Mouse (Mus musculus): ENCODE results near the gene Txndc9. TPM values are rescaled to one million over a fixed set of nuclear protein-coding genes. Genes with fewer than 3 reads are reported as not detected.
A peak's percentile ranks its signal among the peaks of the same experiment; 100 is the strongest.

Gene Txndc9
- total and polyA plus RNA-seq, 2 experiments from 2014 or later, result 34.4 to 112 TPM

GRCm38 (mm10) chr1:37968746-37969145, 28.9 kb downstream of the Txndc9 start:
- Histone ChIP-seq H3K27ac (ENCODE audit: low read depth, low read length) (no peak overlapping the region), H3K36me3 (ENCODE audit: insufficient read depth, low read length) (no peaks in the 10 kb centered on the region), H3K4me1 (ENCODE audit: insufficient read depth, low read length) (no peaks in the 10 kb centered on the region), H3K9me3 (ENCODE audit: low read length) (no peaks in the 10 kb centered on the region), H3K4me2 (ENCODE audit: low read depth, low read length, poor library complexity, severe bottlenecking) (no peak overlapping the region), H3K27me3 (ENCODE audit: insufficient read depth, low read length) (no peaks in the 10 kb centered on the region), H3K9ac (replicated peaks; ENCODE audit: low read length, poor library complexity, severe bottlenecking) (no peak overlapping the region), H3K4me3 (ENCODE audit: low read depth, low read length) (no peak overlapping the region)
- TF ChIP-seq CTCF (IDR thresholded peaks at IDR 0.05), result no peak
- WGBS, result 85% methylated on average over 6 of the region's 6 CpGs
- DNase-seq (ENCODE audit: low spot score) (no peak), ATAC-seq (ENCODE audit: low FRiP score) (no peak)

DNA sequence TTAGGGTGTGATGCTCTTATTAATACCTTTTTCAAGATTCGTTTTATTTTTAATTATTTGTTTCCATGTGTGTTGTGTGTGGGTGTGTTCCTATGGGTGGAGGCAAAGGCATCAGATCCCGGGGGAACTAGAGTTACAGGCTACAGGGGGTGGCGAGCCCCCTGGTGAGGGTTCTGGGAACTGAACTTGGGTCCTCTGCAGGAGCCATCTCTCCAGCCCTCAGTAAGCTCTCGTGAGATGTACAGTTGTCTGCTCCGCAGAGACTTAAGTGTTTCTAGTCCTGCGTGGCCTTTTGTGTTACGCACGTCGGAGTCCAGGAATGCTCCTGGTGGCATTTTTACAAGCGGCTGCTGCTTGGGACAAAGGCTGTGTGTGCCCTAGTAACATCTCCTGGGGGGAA, 32.1 kb downstream of the Txndc9 start:
- Histone ChIP-seq H3K4me1 (ENCODE audit: insufficient read depth, low read length) (no peaks in the 10 kb centered on the region), H3K27me3 (ENCODE audit: insufficient read depth, low read length) (no peaks in the 10 kb centered on the region), H3K9me3 (ENCODE audit: low read length) (no peaks in the 10 kb centered on the region), H3K4me3 (ENCODE audit: low read depth, low read length) (no peak overlapping the region), H3K27ac (ENCODE audit: low read depth, low read length) (no peak overlapping the region), H3K9ac (replicated peaks; ENCODE audit: low read length, poor library complexity, severe bottlenecking) (no peak overlapping the region), H3K4me2 (ENCODE audit: low read depth, low read length, poor library complexity, severe bottlenecking) (no peak overlapping the region), H3K36me3 (ENCODE audit: insufficient read depth, low read length) (no peaks in the 10 kb centered on the region)
- WGBS, result 63% methylated on average over 10 of the region's 10 CpGs
- no peak for ATAC-seq (ENCODE audit: low FRiP score)
- DNase-seq (ENCODE audit: low spot score), result no peak
- TF ChIP-seq CTCF (IDR thresholded peaks at IDR 0.05), result no peak

GRCm38 (mm10) chr1:37959486-37959885, 38.2 kb downstream of the Txndc9 start:
- no peak for ATAC-seq (ENCODE audit: low FRiP score)
- H3K27ac ChIP-seq (ENCODE audit: low read depth, low read length), result no peak overlapping the region
- 58% methylated on average over 5 of the region's 5 CpGs for WGBS
- H3K4me2 ChIP-seq (ENCODE audit: low read depth, low read length, poor library complexity, severe bottlenecking), result no peak overlapping the region
- peak; percentile 60 for DNase-seq (ENCODE audit: low spot score)
- no peaks in the 10 kb centered on the region for H3K9me3 ChIP-seq (ENCODE audit: low read length)
- no peaks in the 10 kb centered on the region for H3K27me3 ChIP-seq (ENCODE audit: insufficient read depth, low read length)
- no peak for TF ChIP-seq CTCF (IDR thresholded peaks at IDR 0.05)
- H3K36me3 ChIP-seq (ENCODE audit: insufficient read depth, low read length), result no peaks in the 10 kb centered on the region
- no peaks in the 10 kb centered on the region for H3K4me1 ChIP-seq (ENCODE audit: insufficient read depth, low read length)
- H3K4me3 ChIP-seq (ENCODE audit: low read depth, low read length), result no peak overlapping the region
- H3K9ac ChIP-seq (replicated peaks; ENCODE audit: low read length, poor library complexity, severe bottlenecking), result no peak overlapping the region

DNA sequence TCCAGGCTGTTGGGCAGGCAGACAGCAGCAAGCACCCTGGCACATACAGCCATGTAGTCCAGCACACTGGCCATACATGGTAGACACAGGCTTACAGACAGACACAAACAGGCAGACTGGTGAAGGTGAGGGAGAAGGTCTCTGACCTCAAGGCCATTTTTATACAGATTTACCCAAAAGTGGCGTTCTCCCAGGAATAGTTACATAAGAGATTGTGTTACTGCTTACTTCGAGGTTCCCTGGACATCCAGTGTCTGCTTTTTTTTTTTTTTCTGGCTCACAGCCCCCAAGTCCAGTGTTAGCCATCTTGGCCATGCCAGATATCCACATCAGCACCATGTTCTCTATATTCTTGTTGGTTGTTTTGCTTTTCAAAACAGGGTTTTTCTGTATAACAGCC, 39.2 kb downstream of the Txndc9 start:
- no peak overlapping the region for H3K9ac ChIP-seq (replicated peaks; ENCODE audit: low read length, poor library complexity, severe bottlenecking)
- DNase-seq (ENCODE audit: low spot score) (no peak), ATAC-seq (ENCODE audit: low FRiP score) (no peak)
- TF ChIP-seq CTCF (IDR thresholded peaks at IDR 0.05), result no peak
- no peak overlapping the region for H3K4me2 ChIP-seq (ENCODE audit: low read depth, low read length, poor library complexity, severe bottlenecking)
- H3K4me3 ChIP-seq (ENCODE audit: low read depth, low read length), result no peak overlapping the region
- no peaks in the 10 kb centered on the region for H3K4me1 ChIP-seq (ENCODE audit: insufficient read depth, low read length)
- 81% methylated on average over 2 of the region's 2 CpGs for WGBS
- no peaks in the 10 kb centered on the region for H3K9me3 ChIP-seq (ENCODE audit: low read length)
- no peaks in the 10 kb centered on the region for H3K27me3 ChIP-seq (ENCODE audit: insufficient read depth, low read length)
- no peak overlapping the region for H3K27ac ChIP-seq (ENCODE audit: low read depth, low read length)
- no peaks in the 10 kb centered on the region for H3K36me3 ChIP-seq (ENCODE audit: insufficient read depth, low read length)

- Histone ChIP-seq H3K4me3 (ENCODE audit: low read depth, low read length) (no peak within 1 kb of the TSS), H3K4me1 (ENCODE audit: insufficient read depth, low read length) (no peaks in the 10 kb centered on the region), H3K27me3 (ENCODE audit: insufficient read depth, low read length) (no peaks in the 10 kb centered on the region), H3K36me3 (ENCODE audit: insufficient read depth, low read length) (no peaks in the 10 kb centered on the region), H3K9me3 (ENCODE audit: low read length) (no peaks in the 10 kb centered on the region), H3K27ac (ENCODE audit: low read depth, low read length) (no peak within 1 kb of the TSS), H3K4me2 (ENCODE audit: low read depth, low read length, poor library complexity, severe bottlenecking) (no peak within 1 kb of the TSS), H3K9ac (replicated peaks; ENCODE audit: low read length, poor library complexity, severe bottlenecking) (no peak within 1 kb of the TSS)
- DNase-seq (ENCODE audit: low spot score), result no peak
- 87% methylated on average over 5 of the region's 5 CpGs for WGBS
- TF ChIP-seq CTCF (IDR thresholded peaks at IDR 0.05), result no peak
- no peak for ATAC-seq (ENCODE audit: low FRiP score)
These were observed 40.0 kb downstream of the Txndc9 start, which contains the start of gene Lyg1 for GRCm38 (mm10) chr1:37957659-37958058. TSS of gene Lyg1 (minus strand) at chr1:37957759.

DNA sequence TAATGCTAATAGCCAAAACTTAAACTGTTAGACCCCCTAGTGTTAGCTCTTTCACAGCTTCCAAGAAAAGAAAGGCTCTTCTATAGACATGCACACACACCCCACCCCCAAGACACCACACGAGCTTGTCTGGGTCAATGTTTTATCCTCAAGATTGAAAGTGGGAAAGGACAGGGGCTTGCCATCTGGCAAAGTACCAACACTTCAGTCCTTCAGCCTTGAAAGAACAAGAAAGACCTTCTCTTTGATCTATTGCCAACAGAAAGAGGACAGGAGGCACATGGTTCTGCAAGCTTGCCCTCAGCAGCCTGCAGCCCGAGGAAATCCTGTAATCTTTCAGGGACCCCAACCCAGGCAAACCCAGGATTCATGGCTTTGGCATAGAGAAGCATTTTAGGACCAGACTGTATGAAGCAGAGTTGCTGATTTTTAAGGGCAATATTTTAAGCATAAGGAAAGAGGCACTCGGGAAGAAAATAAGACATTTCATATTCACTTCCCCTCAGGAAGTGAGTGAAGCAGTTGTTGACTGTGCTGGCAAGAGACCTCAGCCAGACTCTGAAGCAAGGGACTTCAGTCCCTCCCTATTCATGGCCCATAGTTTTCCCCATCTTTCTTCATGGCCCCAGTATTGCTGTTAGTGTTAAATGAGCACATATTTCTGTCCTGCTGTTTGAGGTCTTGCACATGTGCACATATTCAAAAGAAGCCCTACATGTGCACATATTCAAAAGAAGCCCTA, 40.8 kb downstream of the Txndc9 start:
- no peak for TF ChIP-seq CTCF (IDR thresholded peaks at IDR 0.05)
- no peaks in the 10 kb centered on the region for H3K4me1 ChIP-seq (ENCODE audit: insufficient read depth, low read length)
- ATAC-seq (ENCODE audit: low FRiP score) (no peak), DNase-seq (ENCODE audit: low spot score) (peak; percentile 82)
- no peak overlapping the region for H3K4me3 ChIP-seq (ENCODE audit: low read depth, low read length)
- H3K36me3 ChIP-seq (ENCODE audit: insufficient read depth, low read length), result no peaks in the 10 kb centered on the region
- H3K27me3 ChIP-seq (ENCODE audit: insufficient read depth, low read length), result no peaks in the 10 kb centered on the region
- H3K9ac ChIP-seq (replicated peaks; ENCODE audit: low read length, poor library complexity, severe bottlenecking), result no peak overlapping the region
- WGBS, result 26% methylated on average over 3 of the region's 3 CpGs
- H3K4me2 ChIP-seq (ENCODE audit: low read depth, low read length, poor library complexity, severe bottlenecking), result no peak overlapping the region
- no peaks in the 10 kb centered on the region for H3K9me3 ChIP-seq (ENCODE audit: low read length)
- no peak overlapping the region for H3K27ac ChIP-seq (ENCODE audit: low read depth, low read length)

Measured in midbrain, postnatal 0 days (tissue).